ENCODE assay signal across 8 mouse cellular contexts in genomic region chr5:30907413-30908059, GRCm38 (mm10). TPM values are rescaled to one million over a fixed set of nuclear protein-coding genes. Genes with fewer than 3 reads are reported as not detected.
DNase-seq lines count a peak whose midpoint lies in the region; ATAC-seq lines count a peak whose summit lies in the region.

Gene Ost4, minus strand, starts transcription at chr5:30907788.

- intact Hi-C loops in gastrocnemius, postnatal 14 days (cut with DNase I; ENCODE audit: low total_unique reads), result no loop called here
- intact Hi-C loops in left cerebral cortex, postnatal 10 days (cut with DNase I), result no loop called here

- ATAC-seq in inflammation-experienced regulatory T-cells, adult 6 months, result peak; percentile 99
- peak; percentile 90 for ATAC-seq in megakaryocyte-erythroid progenitor cell, adult 5-6 weeks (replicated peaks; ENCODE audit: low FRiP score, low TSS enrichment, poor library complexity, severe bottlenecking)

- DNase-seq in adipocyte (ENCODE audit: low spot score), result peak; percentile 98
- DNase-seq in embryo, embryonic 10 days (ENCODE audit: low spot score), result peak; percentile 98
- peak; percentile 97 for DNase-seq in gastrocnemius, postnatal 14 days
- peak; percentile 93 to 97 for DNase-seq in left cerebral cortex, postnatal 10 days (ENCODE audit: extremely low spot score in 1 of 2, low spot score in 2 of 2)
- peak; percentile 96 for DNase-seq in right cerebral cortex, postnatal 25 days
- peak; percentile 97 for DNase-seq in urinary bladder, postnatal 4 days (ENCODE audit: low spot score in 2 of 2)

RNA-seq across cellular contexts. Expression of gene Ost4, which starts in this region (rescaled TPM):
- 100 to 1,000 TPM; 119 to 134 TPM for total RNA-seq in gastrocnemius, postnatal 14 days (2021)
- polyA plus RNA-seq in inflammation-experienced regulatory T-cells, adult 6 months (2017; shearing (Covaris generic)), result 100 to 1,000 TPM; 283 to 295 (median 294) TPM
- total RNA-seq in left cerebral cortex, postnatal 10 days (2021), result 100 to 1,000 TPM in 1 of 2 experiments, 10 to 100 TPM in 1; 98.0 to 102 TPM
- total RNA-seq in megakaryocyte-erythroid progenitor cell, adult 5-6 weeks (2014; fragmentation: Nextera tagmentation), result 270 and 300 TPM in 2 replicates
- total RNA-seq in megakaryocyte-erythroid progenitor cell, adult 5-6 weeks (2017), result 278 and 305 TPM in 2 replicates

Comparison
In these comparisons a context has a peak if more than half of its experiments do, and no peak if none do; other contexts are left out.
1. Peak in every context shown above with its lines: DNase-seq and ATAC-seq.